Mouse (Mus musculus): ENCODE measurements around the gene Inka1. TPM values are rescaled to one million over a fixed set of nuclear protein-coding genes. Genes with fewer than 3 reads are reported as not detected.

Inka1 gene
- polyA plus RNA-seq, 1 experiment: 7.9 TPM

DNA sequence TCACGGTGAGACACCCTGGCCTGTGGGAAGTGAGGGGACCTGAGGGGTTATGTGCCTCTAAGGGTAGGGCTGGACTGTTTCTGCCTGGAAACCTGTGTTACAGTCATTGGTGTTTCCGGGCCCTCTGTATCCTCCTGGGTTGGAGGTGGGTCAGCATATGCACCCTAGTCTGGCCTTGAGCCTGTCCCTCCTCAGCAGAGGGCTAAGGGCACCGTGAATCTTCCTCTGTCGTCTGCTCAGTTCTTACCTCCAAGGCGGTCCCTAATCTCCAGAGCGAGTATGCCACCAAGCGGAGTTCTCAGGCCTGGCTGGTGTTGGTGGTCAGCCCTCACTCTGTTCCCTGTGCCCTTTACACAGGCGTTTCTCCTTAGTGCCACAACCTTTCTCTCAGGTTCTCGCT is 22.8 kb downstream of the Inka1 start:
- H3K4me1 ChIP-seq (ENCODE audit: control insufficient read depth, insufficient read depth, low read length): no peaks in the 10 kb centered on the region
- no peaks in the 10 kb centered on the region for H3K36me3 ChIP-seq (ENCODE audit: control insufficient read depth, insufficient read depth, low read length)
- no peak overlapping the region for H3K4me3 ChIP-seq (ENCODE audit: insufficient read depth, low read depth, low read length)
- H3K27me3 ChIP-seq (replicated peaks; ENCODE audit: control insufficient read depth, insufficient read depth, low read length): no peaks in the 10 kb centered on the region
- TF ChIP-seq POLR2A (IDR thresholded peaks at IDR 0.05; ENCODE audit: low read depth, low read length): no peak
- TF ChIP-seq CTCF (conservative IDR thresholded peaks at IDR 0.05; ENCODE audit: insufficient read depth, insufficient read length, low read depth, low read length): no peak
- WGBS: 97% methylated on average over 9 of the region's 9 CpGs
- DNase-seq: no peak
- no peak overlapping the region for H3K27ac ChIP-seq (ENCODE audit: insufficient read depth, low read depth, low read length)

DNA sequence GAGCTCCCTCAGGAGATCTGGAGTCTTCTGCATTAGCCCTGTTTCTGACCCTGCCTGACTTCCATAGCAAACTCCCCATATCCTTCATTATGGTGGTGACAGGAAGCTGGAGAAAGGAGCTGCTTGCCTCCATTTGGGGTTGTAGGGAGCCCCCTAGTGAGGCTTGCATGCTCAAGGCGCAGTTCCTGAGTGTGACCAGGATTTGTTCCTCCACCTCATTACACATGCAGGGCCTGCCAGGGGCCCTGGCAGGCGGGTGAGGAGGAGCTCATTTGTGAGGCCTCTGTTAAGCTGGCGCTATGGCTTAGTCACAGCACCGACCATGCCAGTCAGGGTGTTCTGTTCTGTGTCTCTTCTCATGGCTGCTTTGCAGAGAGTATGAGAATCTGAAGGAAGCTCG is 23.8 kb downstream of the Inka1 start:
- Histone ChIP-seq H3K27me3 (replicated peaks; ENCODE audit: control insufficient read depth, insufficient read depth, low read length) (no peaks in the 10 kb centered on the region), H3K27ac (ENCODE audit: insufficient read depth, low read depth, low read length) (no peak overlapping the region), H3K4me3 (ENCODE audit: insufficient read depth, low read depth, low read length) (no peak overlapping the region), H3K4me1 (ENCODE audit: control insufficient read depth, insufficient read depth, low read length) (no peaks in the 10 kb centered on the region), H3K36me3 (ENCODE audit: control insufficient read depth, insufficient read depth, low read length) (no peaks in the 10 kb centered on the region)
- WGBS: 61% methylated on average over 5 of the region's 5 CpGs
- no peak for DNase-seq
- TF ChIP-seq POLR2A (IDR thresholded peaks at IDR 0.05; ENCODE audit: low read depth, low read length) (no peak), CTCF (conservative IDR thresholded peaks at IDR 0.05; ENCODE audit: insufficient read depth, insufficient read length, low read depth, low read length) (peak; percentile 33; the same call in 1 of the 2 replicates)

DNA sequence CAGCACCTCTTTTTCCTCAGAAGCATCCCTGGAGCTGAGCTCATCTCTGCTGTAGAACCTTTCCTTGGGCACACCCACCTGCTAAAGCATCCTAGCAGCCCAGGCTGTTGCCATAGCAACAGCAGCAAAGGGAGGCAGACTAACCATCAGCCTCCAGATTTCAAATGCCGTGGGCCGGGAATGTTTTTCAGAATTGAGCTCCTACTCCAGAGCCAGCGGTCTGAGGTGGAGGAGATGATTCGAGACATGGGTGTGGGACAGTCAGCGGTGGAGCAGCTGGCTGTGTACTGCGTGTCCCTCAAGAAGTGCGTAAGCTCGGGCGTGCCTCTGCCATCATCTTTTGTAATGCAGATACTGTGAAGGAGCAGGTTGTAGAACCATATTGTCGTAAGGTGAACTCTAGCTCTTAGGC is 24.3 kb downstream of the Inka1 start:
- 91% methylated on average over 10 of the region's 10 CpGs for WGBS
- TF ChIP-seq CTCF (conservative IDR thresholded peaks at IDR 0.05; ENCODE audit: insufficient read depth, insufficient read length, low read depth, low read length): no peak
- TF ChIP-seq POLR2A (IDR thresholded peaks at IDR 0.05; ENCODE audit: low read depth, low read length): no peak
- Histone ChIP-seq H3K36me3 (ENCODE audit: control insufficient read depth, insufficient read depth, low read length) (no peaks in the 10 kb centered on the region), H3K27me3 (replicated peaks; ENCODE audit: control insufficient read depth, insufficient read depth, low read length) (no peaks in the 10 kb centered on the region), H3K4me1 (ENCODE audit: control insufficient read depth, insufficient read depth, low read length) (no peaks in the 10 kb centered on the region), H3K27ac (ENCODE audit: insufficient read depth, low read depth, low read length) (no peak overlapping the region), H3K4me3 (ENCODE audit: insufficient read depth, low read depth, low read length) (no peak overlapping the region)
- DNase-seq: no peak

DNA sequence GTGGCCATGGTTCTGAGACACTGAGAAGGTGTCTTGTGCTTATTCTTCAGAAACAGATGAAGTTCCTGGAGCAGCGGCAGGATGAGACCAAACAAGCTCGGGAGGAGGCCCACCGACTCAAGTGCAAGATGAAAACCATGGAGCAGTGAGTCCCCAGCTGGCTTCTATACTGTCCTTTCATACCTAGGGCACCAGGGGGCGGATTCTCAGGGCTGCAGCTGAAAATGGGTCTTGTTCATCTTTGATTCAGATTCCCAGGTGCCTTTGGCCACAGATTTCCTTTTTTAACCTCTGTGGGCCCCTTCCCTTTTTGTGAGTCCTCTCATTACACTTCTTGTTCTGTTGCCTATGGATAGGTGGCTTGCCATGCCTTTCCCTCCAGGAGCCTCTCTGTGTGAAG is 24.8 kb downstream of the Inka1 start:
- no peak overlapping the region for H3K27ac ChIP-seq (ENCODE audit: insufficient read depth, low read depth, low read length)
- no peak for DNase-seq
- WGBS: 89% methylated on average over 4 of the region's 4 CpGs
- TF ChIP-seq POLR2A (IDR thresholded peaks at IDR 0.05; ENCODE audit: low read depth, low read length): no peak
- TF ChIP-seq CTCF (conservative IDR thresholded peaks at IDR 0.05; ENCODE audit: insufficient read depth, insufficient read length, low read depth, low read length): no peak
- H3K4me3 ChIP-seq (ENCODE audit: insufficient read depth, low read depth, low read length): no peak overlapping the region
- H3K27me3 ChIP-seq (replicated peaks; ENCODE audit: control insufficient read depth, insufficient read depth, low read length): no peaks in the 10 kb centered on the region
- no peaks in the 10 kb centered on the region for H3K36me3 ChIP-seq (ENCODE audit: control insufficient read depth, insufficient read depth, low read length)
- H3K4me1 ChIP-seq (ENCODE audit: control insufficient read depth, insufficient read depth, low read length): no peaks in the 10 kb centered on the region

DNA sequence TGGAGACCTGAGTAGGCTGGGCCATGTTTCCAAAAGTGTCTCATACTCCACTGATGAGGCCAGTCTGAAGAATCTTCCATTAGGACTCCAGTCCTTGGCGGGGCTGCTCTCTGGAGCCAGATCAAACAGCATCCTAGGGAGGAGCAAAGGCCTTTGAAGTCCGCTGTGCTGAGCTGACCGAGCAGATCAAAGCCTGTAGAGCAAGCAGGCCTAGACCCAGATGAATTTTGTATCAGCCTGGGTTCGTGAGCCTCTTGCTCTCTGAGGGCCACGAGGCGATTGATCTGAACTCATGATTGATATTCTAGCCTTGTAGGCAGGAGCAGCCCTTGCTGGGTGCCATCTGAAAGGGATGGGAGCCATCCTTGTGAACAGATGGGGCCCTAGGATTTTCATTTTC is 25.8 kb downstream of the Inka1 start:
- no peak for TF ChIP-seq POLR2A (IDR thresholded peaks at IDR 0.05; ENCODE audit: low read depth, low read length)
- TF ChIP-seq CTCF (conservative IDR thresholded peaks at IDR 0.05; ENCODE audit: insufficient read depth, insufficient read length, low read depth, low read length): no peak
- no peak overlapping the region for H3K4me3 ChIP-seq (ENCODE audit: insufficient read depth, low read depth, low read length)
- WGBS: 71% methylated on average over 6 of the region's 6 CpGs
- no peaks in the 10 kb centered on the region for H3K27me3 ChIP-seq (replicated peaks; ENCODE audit: control insufficient read depth, insufficient read depth, low read length)
- no peaks in the 10 kb centered on the region for H3K4me1 ChIP-seq (ENCODE audit: control insufficient read depth, insufficient read depth, low read length)
- DNase-seq: no peak
- no peak overlapping the region for H3K27ac ChIP-seq (ENCODE audit: insufficient read depth, low read depth, low read length)
- H3K36me3 ChIP-seq (ENCODE audit: control insufficient read depth, insufficient read depth, low read length): no peaks in the 10 kb centered on the region

DNA sequence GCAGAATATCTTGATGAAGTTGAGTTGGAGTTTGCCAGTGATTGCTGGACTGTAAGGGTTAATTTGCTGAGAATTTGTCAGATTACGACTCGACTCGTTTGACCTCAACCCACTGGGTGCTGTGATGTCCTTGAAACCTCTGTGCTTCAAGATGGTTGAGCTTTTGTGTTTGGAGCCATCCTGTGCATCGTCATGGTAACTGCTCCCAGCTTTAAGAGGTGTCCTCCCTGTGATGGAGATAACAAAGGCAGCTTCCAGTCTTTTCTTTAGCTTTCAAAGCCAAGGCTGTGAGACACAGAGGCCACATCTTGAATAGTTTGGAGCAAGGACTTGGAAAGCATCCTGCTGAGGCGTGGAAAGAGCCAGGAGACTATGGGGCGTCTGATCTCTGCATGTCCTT is 28.5 kb downstream of the Inka1 start:
- 66% methylated on average over 6 of the region's 6 CpGs for WGBS
- Histone ChIP-seq H3K4me3 (ENCODE audit: insufficient read depth, low read depth, low read length) (no peak overlapping the region), H3K27me3 (replicated peaks; ENCODE audit: control insufficient read depth, insufficient read depth, low read length) (no peaks in the 10 kb centered on the region), H3K4me1 (ENCODE audit: control insufficient read depth, insufficient read depth, low read length) (no peaks in the 10 kb centered on the region), H3K27ac (ENCODE audit: insufficient read depth, low read depth, low read length) (no peak overlapping the region), H3K36me3 (ENCODE audit: control insufficient read depth, insufficient read depth, low read length) (no peaks in the 10 kb centered on the region)
- no peak for TF ChIP-seq POLR2A (IDR thresholded peaks at IDR 0.05; ENCODE audit: low read depth, low read length)
- TF ChIP-seq CTCF (conservative IDR thresholded peaks at IDR 0.05; ENCODE audit: insufficient read depth, insufficient read length, low read depth, low read length): no peak
- DNase-seq: no peak

DNA sequence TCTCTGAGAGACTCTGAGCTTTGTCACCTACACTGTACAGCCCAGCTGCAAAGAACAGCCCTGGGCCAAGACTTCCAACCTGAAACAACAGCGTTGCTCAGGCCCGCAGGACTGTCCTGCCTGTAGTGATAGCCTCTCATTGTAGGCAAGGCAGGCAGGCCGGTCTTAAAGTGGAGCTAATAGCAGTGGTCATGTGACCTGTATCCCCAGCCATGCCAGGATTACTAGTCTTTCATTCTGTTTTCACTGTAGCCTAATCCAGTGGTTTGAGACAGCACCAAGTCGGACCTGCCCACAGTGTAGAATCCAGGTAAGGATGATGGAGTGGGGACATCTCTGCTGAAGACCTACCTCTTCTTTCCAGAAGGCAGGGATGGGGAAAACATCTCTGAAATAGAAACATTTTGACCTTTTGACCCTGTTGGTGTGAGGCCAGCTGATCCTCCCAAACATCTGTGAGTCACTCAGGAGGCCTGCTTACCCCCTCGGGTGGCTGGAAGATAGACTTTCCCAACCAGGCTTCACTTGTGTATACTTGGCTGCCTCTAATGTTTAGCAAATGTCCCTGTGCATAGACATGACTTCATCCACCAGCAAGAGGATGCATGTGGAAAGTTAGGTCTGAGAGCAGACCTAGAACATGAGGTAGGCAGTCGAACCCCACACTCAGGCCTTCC is 29.9 kb downstream of the Inka1 start:
- 81% methylated on average over 6 of the region's 6 CpGs for WGBS
- no peak for DNase-seq
- H3K27ac ChIP-seq (ENCODE audit: insufficient read depth, low read depth, low read length): no peak overlapping the region
- H3K36me3 ChIP-seq (ENCODE audit: control insufficient read depth, insufficient read depth, low read length): no peaks in the 10 kb centered on the region
- TF ChIP-seq POLR2A (IDR thresholded peaks at IDR 0.05; ENCODE audit: low read depth, low read length) (no peak), CTCF (conservative IDR thresholded peaks at IDR 0.05; ENCODE audit: insufficient read depth, insufficient read length, low read depth, low read length) (no peak)
- H3K4me1 ChIP-seq (ENCODE audit: control insufficient read depth, insufficient read depth, low read length): no peaks in the 10 kb centered on the region
- H3K4me3 ChIP-seq (ENCODE audit: insufficient read depth, low read depth, low read length): no peak overlapping the region
- no peaks in the 10 kb centered on the region for H3K27me3 ChIP-seq (replicated peaks; ENCODE audit: control insufficient read depth, insufficient read depth, low read length)
